Mouse (Mus musculus) limb, embryonic 14.5 days (tissue): Measurements from ENCODE around the gene Cdk8. TPM values are rescaled to one million over a fixed set of nuclear protein-coding genes. Genes with fewer than 3 reads are reported as not detected.

Experiments used
- ATAC-seq: fragments of 200-750 bp; cut with Nextera tagmentation; 2 replicates; pipeline ENCODE4 v1.8.0; 2017; ENCODE audit warnings: low read depth, moderate number of reproducible peaks, moderate TSS enrichment; ENCODE audit not compliant: low FRiP score
- DNase-seq: peaks from one replicate; pipeline ENCODE4 v3.0.0-alpha.2; 2015; ENCODE audit warnings: low spot score
- H3K27ac ChIP-seq: fragments of 300-500 bp; sonication (generic); replicated peaks from 2 replicates; pipeline ENCODE4 v1.5.1; 2014; ENCODE audit warnings: low read depth, mild to moderate bottlenecking, low read length, moderate library complexity, mixed read lengths
- H3K27me3 ChIP-seq: fragments of 300-500 bp; sonication (generic); 2 replicates; pipeline ENCODE4 v1.6.1; 2014; ENCODE audit warnings: low read length, mixed read lengths; ENCODE audit not compliant: control insufficient read depth, insufficient read depth
- H3K36me3 ChIP-seq: fragments of 300-500 bp; sonication (generic); 2 replicates; pipeline ENCODE4 v1.6.1; 2014; ENCODE audit warnings: mild to moderate bottlenecking, low read length, moderate library complexity, mixed read lengths; ENCODE audit not compliant: control insufficient read depth, insufficient read depth
- H3K4me1 ChIP-seq: fragments of 300-500 bp; sonication (generic); 2 replicates; pipeline ENCODE4 v1.6.1; 2014; ENCODE audit warnings: antibody characterized with exemption, low read length, mixed read lengths; ENCODE audit not compliant: control insufficient read depth, insufficient read depth
- H3K4me2 ChIP-seq: fragments of 300-500 bp; sonication (generic); replicated peaks from 2 replicates; pipeline ENCODE4 v1.6.1; 2014; ENCODE audit warnings: low read depth, mild to moderate bottlenecking, low read length, moderate library complexity; ENCODE audit not compliant: severe bottlenecking
- H3K4me3 ChIP-seq: fragments of 300-500 bp; sonication (generic); replicated peaks from 2 replicates; pipeline ENCODE4 v1.5.1; 2014; ENCODE audit warnings: low read length
- H3K9ac ChIP-seq: fragments of 300-500 bp; sonication (generic); 2 replicates; pipeline ENCODE4 v1.6.1; 2014; ENCODE audit warnings: mild to moderate bottlenecking, low read depth, low read length, moderate library complexity; ENCODE audit not compliant: severe bottlenecking
- H3K9me3 ChIP-seq: fragments of 300-500 bp; sonication (generic); 2 replicates; pipeline ENCODE4 v1.6.1; 2016; ENCODE audit warnings: low read length; ENCODE audit not compliant: control insufficient read depth
- POLR2A ChIP-seq: fragments of 200-500 bp; IDR thresholded peaks from 2 replicates; pipeline ENCODE4 v1.8.0; 2012; ENCODE audit warnings: inconsistent platforms, mild to moderate bottlenecking, moderate library complexity, borderline replicate concordance; ENCODE audit not compliant: insufficient read depth, insufficient read length; ENCODE audit errors: extremely low read depth
- WGBS: fragments of 180-500 bp; shearing (Covaris S2); extraction: QIAGEN DNeasy Blood & Tissue Kit; methylation state at CpG from one replicate; pipeline ENCODE4 v1.1.7; 2014; 5-methylcytosine and 5-hydroxymethylcytosine counted together
- polyA plus RNA-seq, 2 experiments: library from polyadenylated mRNA; depleted of rRNA in 1 of 2; stranded (reverse) in 1 of 2; unstranded in 1 of 2; fragments of >200 nt; fragmentation: Nextera tagmentation in 1 of 2; extraction: Ambion mirVana in 1 of 2; gene quantifications; 2 replicates each; pipeline versions ENCODE4 v1.2.1 to v1.2.3; 2012 to 2014

Gene Cdk8
- polyA plus RNA-seq, 2 experiments, result 27.1 to 68.3 TPM

GRCm38 (mm10) chr5:146267776-146268175, 36.7 kb downstream of the Cdk8 start:
- no peak for TF ChIP-seq POLR2A
- DNase-seq, result no peak
- Histone ChIP-seq H3K9me3 (no peaks in the 10 kb centered on the region), H3K27me3 (no peaks in the 10 kb centered on the region), H3K4me1 (no peaks in the 10 kb centered on the region), H3K4me3 (no peak overlapping the region), H3K27ac (no peak overlapping the region), H3K36me3 (peaks cover 21% of the 10 kb centered on the region), H3K4me2 (no peak overlapping the region), H3K9ac (no peak overlapping the region)
- ATAC-seq, result no peak
- 91% methylated on average over 7 of the region's 7 CpGs for WGBS

DNA sequence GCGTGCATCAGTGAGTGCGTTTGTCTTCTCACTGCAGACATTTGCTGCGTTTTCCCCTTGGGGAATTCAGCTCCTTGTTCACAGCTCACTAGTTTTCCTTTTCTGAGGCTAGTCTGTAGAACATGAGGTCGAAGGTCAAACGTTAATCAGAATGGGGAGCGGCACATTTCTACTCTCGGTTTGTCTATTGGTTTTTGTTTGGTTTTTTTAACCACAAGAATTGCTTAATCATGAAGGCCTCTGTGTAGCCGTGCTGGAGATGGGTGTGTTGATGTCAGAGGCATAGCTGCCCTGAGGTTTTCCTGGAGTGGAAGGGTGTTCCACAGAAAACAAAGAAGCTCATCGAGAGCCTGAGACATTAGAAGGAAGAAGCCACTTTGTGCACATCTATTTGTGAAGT, 39.6 kb downstream of the Cdk8 start:
- 91% methylated on average over 9 of the region's 9 CpGs for WGBS

DNA sequence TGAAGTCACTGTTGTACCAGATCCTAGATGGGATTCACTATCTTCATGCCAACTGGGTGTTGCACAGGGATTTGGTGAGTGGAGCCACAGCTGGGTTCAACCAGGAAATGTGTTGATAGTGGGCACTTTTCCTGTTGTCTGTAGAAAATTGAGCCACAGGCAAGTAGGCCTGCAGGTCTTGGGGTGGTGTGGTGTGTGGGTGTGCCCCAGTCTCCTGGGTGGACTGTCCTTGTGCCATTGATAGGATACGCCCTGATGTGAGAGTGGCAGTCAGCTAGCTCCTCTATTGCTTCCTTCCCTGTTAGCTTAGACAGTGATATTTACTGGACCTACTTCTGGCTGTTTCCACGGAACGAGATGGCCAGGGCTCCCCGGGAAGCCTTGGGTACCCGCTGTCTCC, 40.6 kb downstream of the Cdk8 start:
- Histone ChIP-seq H3K27me3 (no peaks in the 10 kb centered on the region), H3K9me3 (no peaks in the 10 kb centered on the region), H3K27ac (no peak overlapping the region), H3K4me3 (no peak overlapping the region), H3K4me1 (no peaks in the 10 kb centered on the region), H3K9ac (no peak overlapping the region), H3K4me2 (no peak overlapping the region), H3K36me3 (peaks cover 44% of the 10 kb centered on the region)
- no peak for TF ChIP-seq POLR2A
- WGBS, result 97% methylated on average over 5 of the region's 5 CpGs
- DNase-seq (no peak), ATAC-seq (no peak)

More for the DNA sequence above, 39.6 kb downstream of the Cdk8 start:
- no peak for TF ChIP-seq POLR2A
- H3K27me3 ChIP-seq, result no peaks in the 10 kb centered on the region
- H3K4me3 ChIP-seq, result no peak overlapping the region
- no peak for DNase-seq
- no peaks in the 10 kb centered on the region for H3K9me3 ChIP-seq
- no peak overlapping the region for H3K27ac ChIP-seq
- peaks cover 41% of the 10 kb centered on the region for H3K36me3 ChIP-seq
- no peaks in the 10 kb centered on the region for H3K4me1 ChIP-seq
- no peak for ATAC-seq
- no peak overlapping the region for H3K4me2 ChIP-seq
- no peak overlapping the region for H3K9ac ChIP-seq

- Histone ChIP-seq H3K9ac (no peak overlapping the region), H3K36me3 (peaks cover 44% of the 10 kb centered on the region), H3K27ac (no peak overlapping the region), H3K4me2 (no peak overlapping the region), H3K27me3 (no peaks in the 10 kb centered on the region), H3K4me3 (no peak overlapping the region), H3K9me3 (no peaks in the 10 kb centered on the region), H3K4me1 (no peaks in the 10 kb centered on the region)
- no peak for ATAC-seq
- no peak for DNase-seq
- WGBS, result 87% methylated on average over 4 of the region's 4 CpGs
- TF ChIP-seq POLR2A, result no peak
These were observed 42.1 kb downstream of the Cdk8 start for GRCm38 (mm10) chr5:146273096-146273495.

- 91% methylated on average over 4 of the region's 4 CpGs for whole genome bisulfite sequencing
- H3K9ac ChIP-seq, result no peak overlapping the region
- H3K27me3 ChIP-seq, result no peaks in the 10 kb centered on the region
- H3K9me3 ChIP-seq, result no peaks in the 10 kb centered on the region
- no peak overlapping the region for H3K4me3 ChIP-seq
- no peak for TF ChIP-seq POLR2A
- ATAC-seq (no peak), DNase-seq (no peak)
- no peak overlapping the region for H3K4me2 ChIP-seq
- no peaks in the 10 kb centered on the region for H3K4me1 ChIP-seq
- H3K36me3 ChIP-seq, result peaks cover 41% of the 10 kb centered on the region
- H3K27ac ChIP-seq, result no peak overlapping the region
These were observed 43.5 kb downstream of the Cdk8 start for GRCm38 (mm10) chr5:146274420-146275045.
